Mouse (Mus musculus) spleen, adult 18-20 months (tissue): ENCODE data around the gene Smap2.

Experiments
- DNase-seq, 2 experiments: peaks; one replicate each; pipeline ENCODE4 v3.0.0; 2022; ENCODE audit warnings: mixed read lengths in 2 of 2

Smap2 gene

DNA sequence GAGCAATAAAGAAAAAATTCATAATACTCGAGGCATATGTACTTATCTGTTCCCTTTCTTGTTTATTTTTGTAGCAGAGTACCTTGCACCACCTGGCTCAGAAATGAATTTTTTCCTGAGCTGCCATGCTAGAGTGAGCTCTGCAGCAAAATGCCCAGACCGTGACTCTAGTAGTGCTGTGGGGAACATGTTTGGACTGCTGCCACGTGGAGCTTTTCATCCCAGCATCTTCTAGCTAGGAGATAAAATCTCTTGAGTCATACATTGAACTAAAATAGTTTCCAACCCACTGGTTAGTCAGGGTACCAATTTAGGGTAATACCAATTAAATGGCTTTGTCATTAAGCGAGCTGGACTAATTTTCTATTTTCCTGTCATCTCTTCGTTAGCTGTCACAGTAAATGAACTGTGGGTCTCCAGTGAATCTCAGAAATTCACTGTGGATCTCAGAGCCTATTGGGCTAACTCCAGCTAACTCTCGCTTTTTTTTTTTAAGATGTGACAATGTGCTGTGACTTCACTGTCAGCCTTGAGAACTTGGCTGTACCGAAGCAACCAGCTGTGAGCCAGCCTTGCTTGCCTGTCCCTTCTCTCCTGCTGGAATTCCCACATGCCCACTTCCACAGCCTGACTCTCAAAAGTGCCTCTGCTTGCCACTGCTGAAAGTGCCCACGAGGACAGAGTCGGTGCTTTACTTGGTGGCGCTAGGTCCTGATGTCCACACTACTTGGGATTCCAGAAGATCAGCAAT is 3.2 kb upstream of the Smap2 start:
- DNase-seq: no peak

DNA sequence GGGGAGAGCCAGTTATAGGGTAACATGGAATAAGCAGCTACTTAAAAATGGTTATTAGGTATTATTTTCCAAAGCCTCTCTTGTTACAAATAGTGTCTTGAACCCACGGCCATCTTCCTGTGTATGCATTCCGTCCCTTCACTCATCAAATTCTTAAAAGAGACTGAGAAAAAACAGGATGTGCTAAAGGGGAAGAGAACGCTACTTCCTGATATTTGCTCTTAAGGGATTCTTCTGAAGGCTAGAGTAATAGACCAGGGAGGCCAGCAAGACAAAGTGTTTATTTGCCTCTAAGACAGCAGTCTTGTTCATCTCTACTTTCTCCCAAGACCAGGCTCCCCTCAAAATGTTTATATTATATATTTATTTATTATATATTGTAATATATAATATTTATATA is 1.2 kb upstream of the Smap2 start:
- no peak for DNase-seq

GRCm38 (mm10) chr4:121016021-121016898 is 787 bp downstream of the Smap2 start:
- DNase-seq: peak; percentile 36 to 46

DNA sequence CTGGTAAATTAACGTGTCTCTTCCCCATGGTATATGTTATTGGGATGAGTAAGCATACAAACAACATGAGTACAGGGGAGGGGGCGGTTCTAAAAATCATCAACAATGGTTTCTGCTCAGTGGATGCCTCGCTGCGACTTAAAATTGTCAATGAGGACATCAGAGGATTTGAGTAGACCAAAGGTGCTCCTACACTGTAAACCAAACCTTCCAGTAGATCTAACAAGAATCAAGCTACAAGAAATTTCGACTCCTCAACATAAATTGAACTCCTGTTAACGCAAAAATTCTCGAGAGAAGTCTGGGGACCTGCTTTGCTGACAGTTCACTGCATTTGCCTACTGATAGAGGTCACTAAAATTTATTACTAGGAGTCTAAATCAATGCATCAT is 1.8 kb downstream of the Smap2 start:
- no peak for DNase-seq

- DNase-seq: no peak
These were observed 2.3 kb downstream of the Smap2 start for GRCm38 (mm10) chr4:121014594-121015267.

GRCm38 (mm10) chr4:121010770-121011549 is 6.1 kb downstream of the Smap2 start:
- no peak for DNase-seq

GRCm38 (mm10) chr4:121009151-121009550 is 7.9 kb downstream of the Smap2 start:
- no peak for DNase-seq

DNA sequence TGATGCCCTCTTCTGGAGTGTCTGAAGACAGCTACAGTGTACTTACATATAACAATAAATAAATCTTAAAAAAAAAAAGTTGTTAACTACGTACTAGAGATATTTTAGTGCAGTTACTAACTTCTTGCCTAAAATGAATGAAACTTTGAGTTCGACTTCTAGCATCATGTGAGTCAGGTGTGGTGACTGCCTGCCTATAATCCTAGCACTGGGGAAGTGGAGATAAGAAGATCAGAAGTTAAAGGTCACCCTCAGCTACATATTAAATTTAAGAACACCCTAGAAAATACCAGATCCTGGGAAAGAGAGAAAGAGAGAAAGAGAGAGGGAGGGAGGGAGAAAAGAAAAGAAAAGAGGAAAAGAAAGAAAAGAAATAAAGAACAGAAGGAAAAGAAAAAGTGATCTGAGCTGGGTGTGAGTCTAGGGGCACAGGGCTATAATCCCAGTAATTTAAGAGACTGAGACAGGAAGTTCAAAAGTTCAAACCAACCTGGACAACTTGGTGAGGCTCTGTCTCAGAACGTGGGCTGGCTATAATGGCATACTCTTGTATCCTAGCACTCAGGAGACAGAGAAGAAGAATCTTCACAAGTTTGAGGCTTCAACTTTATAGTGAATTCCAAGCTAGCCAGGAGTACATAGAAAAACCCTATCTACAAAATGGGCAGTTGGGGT is 8.8 kb downstream of the Smap2 start:
- no peak for DNase-seq

DNA sequence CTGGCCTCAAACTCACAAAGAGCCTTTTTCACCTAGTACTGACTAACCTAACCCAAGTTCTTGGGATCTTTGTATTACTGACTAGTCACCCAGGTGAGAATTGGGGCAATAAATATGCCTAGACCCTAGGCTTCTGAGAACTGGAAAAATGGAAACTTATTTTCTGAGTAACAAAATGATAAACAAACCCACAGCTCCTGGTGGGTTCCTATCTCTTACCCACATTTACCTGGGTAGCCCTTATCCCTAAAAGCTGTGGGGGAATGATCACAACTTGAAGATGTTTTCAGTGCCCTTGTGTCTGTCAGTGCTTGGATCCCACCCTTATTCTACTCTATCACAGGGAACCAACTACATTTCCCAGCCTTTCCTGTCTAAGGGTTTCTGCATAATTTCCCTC is 10.0 kb downstream of the Smap2 start:
- no peak for DNase-seq

- peak in 1 of 2 experiments; percentile 33 for DNase-seq
These were observed 12.4 kb downstream of the Smap2 start for GRCm38 (mm10) chr4:121004679-121005078.

GRCm38 (mm10) chr4:121003611-121004091 is 13.4 kb downstream of the Smap2 start:
- DNase-seq: no peak

- DNase-seq: no peak
These were observed 14.5 kb downstream of the Smap2 start for GRCm38 (mm10) chr4:121002400-121003171.

- no peak for DNase-seq
These were observed 15.4 kb downstream of the Smap2 start for GRCm38 (mm10) chr4:121001659-121002058.

- DNase-seq: no peak
These were observed 16.0 kb downstream of the Smap2 start for GRCm38 (mm10) chr4:121001042-121001441.

- DNase-seq: no peak
These were observed 21.1 kb downstream of the Smap2 start for GRCm38 (mm10) chr4:120995911-120996310.

GRCm38 (mm10) chr4:120993025-120993424 is 24.0 kb downstream of the Smap2 start:
- no peak for DNase-seq

DNA sequence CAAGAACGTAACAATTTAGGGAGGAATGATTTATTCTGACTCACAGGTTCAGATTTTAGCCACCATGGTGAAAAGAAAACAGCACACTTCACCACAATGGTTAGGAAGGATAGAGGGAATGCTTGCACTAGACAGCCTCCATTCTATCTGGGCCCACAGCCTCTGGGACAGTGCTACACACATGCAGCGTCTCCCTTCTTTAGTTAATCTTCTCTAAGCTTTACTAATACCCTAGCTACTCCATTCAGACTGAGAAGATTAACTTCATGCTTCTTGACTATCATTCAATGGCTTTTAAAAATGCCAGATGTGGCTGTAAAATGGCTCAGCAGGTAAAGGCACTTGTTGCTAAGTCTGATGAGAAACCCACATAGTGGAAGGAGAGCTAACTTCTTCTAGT is 24.8 kb downstream of the Smap2 start:
- no peak for DNase-seq

DNA sequence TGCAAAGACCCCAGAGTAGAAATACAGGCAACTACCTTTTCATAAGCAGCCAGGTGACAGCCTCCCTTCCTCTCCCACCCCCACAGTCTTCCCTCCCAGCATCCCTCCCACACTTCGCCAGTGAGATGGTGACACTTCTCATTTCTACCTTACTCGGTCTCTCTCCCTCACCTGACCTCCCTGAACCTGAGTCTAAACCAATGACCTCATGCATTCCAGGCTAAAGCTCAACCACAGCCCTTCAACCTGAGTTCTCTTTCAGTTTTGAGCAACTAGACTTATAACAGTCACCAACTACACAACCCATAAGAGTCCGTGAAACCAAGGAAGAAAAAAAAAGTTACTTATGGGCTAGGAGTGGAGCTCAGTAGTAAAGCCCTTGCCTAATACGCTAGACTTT is 29.7 kb downstream of the Smap2 start:
- DNase-seq: no peak

DNA sequence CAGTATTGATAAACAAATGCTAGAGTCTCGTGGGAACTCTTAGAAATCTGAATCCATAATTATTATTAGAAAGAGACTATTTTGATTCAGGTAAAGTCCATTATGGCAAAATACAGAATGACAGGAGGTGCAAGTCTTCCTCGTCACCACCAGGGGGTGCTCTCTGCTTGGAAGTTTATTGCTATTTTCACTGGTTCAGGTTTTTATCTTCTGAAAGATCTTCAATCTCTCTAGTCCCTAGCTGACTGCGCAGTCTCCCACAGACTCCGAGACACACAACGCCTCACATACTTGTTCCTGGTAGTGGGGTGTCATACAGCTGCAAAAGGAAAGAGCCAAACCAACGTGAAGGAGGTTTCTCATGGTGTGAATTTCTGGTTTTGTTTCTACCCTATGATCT is 30.6 kb downstream of the Smap2 start:
- peak in 1 of 2 experiments; percentile 48 for DNase-seq

GRCm38 (mm10) chr4:120978221-120978620 is 38.8 kb downstream of the Smap2 start:
- DNase-seq: no peak

DNA sequence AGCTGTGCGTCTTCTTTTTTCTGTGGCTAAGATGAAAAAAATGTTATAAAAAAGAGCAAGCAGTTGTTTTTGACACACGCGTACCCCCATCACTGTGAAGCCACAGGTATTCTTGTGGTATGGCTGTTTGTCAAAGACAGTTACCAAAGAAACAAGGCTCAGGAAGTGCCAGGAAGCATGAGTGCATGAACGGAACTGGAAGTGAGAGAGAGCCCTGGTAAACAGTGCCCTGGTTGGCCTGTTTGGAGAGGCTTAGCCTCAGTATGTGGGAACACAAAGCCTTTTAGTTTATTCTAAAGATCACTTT is 41.7 kb downstream of the Smap2 start:
- DNase-seq: peak; percentile 32 to 39
